Mouse (Mus musculus) heart, embryonic 11.5 days (tissue): ENCODE data around the gene Itch. TPM values are rescaled to one million over a fixed set of nuclear protein-coding genes. Genes with fewer than 3 reads are reported as not detected.

Source experiments
- ATAC-seq: fragments of 200-750 bp; cut with Nextera tagmentation; replicated peaks from 2 replicates; pipeline ENCODE4 v1.8.0; 2017; ENCODE audit warnings: moderate library complexity; ENCODE audit not compliant: insufficient number of reproducible peaks, low FRiP score, low TSS enrichment
- H3K27ac ChIP-seq: fragments of 300-500 bp; sonication (generic); 2 replicates; pipeline ENCODE4 v1.5.1; 2014; ENCODE audit warnings: mild to moderate bottlenecking, low read depth, low read length
- H3K27me3 ChIP-seq: fragments of 300-500 bp; sonication (generic); 2 replicates; pipeline ENCODE4 v1.6.1; 2014; ENCODE audit warnings: mild to moderate bottlenecking, low read length, mixed read lengths; ENCODE audit not compliant: control insufficient read depth, insufficient read depth
- H3K36me3 ChIP-seq: fragments of 300-500 bp; sonication (generic); 2 replicates; pipeline ENCODE4 v1.6.1; 2014; ENCODE audit warnings: mild to moderate bottlenecking, low read length, moderate library complexity, mixed read lengths; ENCODE audit not compliant: control insufficient read depth, insufficient read depth
- H3K4me1 ChIP-seq: fragments of 300-500 bp; sonication (generic); 2 replicates; pipeline ENCODE4 v1.6.1; 2014; ENCODE audit warnings: low read length; ENCODE audit not compliant: control insufficient read depth, insufficient read depth
- H3K4me2 ChIP-seq: fragments of 300-500 bp; sonication (generic); 2 replicates; pipeline ENCODE4 v1.6.1; 2014; ENCODE audit warnings: mild to moderate bottlenecking, moderate library complexity
- H3K4me3 ChIP-seq: fragments of 300-500 bp; sonication (generic); 2 replicates; pipeline ENCODE4 v1.5.1; 2014; ENCODE audit warnings: low read depth, low read length
- H3K9ac ChIP-seq: fragments of 300-500 bp; sonication (generic); 2 replicates; pipeline ENCODE4 v1.6.1; 2014; ENCODE audit warnings: mild to moderate bottlenecking, low read depth, low read length, moderate library complexity
- H3K9me3 ChIP-seq: fragments of 300-500 bp; sonication (generic); replicated peaks from 2 replicates; pipeline ENCODE4 v1.6.1; 2016; ENCODE audit warnings: low read length; ENCODE audit not compliant: control insufficient read depth
- WGBS: fragments of 180-500 bp; shearing (Covaris S2); extraction: QIAGEN DNeasy Blood & Tissue Kit; methylation state at CpG from one replicate; pipeline ENCODE4 v1.1.7; 2014; ENCODE audit not compliant: insufficient replicate concordance; 5-methylcytosine and 5-hydroxymethylcytosine counted together
- polyA plus RNA-seq: library from polyadenylated mRNA; unstranded; fragments of >200 nt; fragmentation: Nextera tagmentation; extraction: Ambion mirVana; gene quantifications from 2 replicates; pipeline ENCODE4 v1.2.1, GENCODE M21; 2014

The Itch gene
- polyA plus RNA-seq, 1 experiment from 2014 or later, result 40.4 TPM

GRCm38 (mm10) chr2:155236362-155236992 lies 103.2 kb downstream of the Itch start, which contains the start of gene Dynlrb1:
Gene Dynlrb1, plus strand, starts transcription at chr2:155236533.
- peak; percentile 95 for ATAC-seq
- H3K36me3 ChIP-seq, result peaks cover 2% of the 10 kb centered on the region; the same call in 1 of the 2 replicates
- peak within 1 kb of the TSS; percentile 96 for H3K9ac ChIP-seq
- peaks cover 9% of the 10 kb centered on the region for H3K4me1 ChIP-seq
- H3K27ac ChIP-seq, result peak within 1 kb of the TSS; percentile 87
- WGBS, result under 1% methylated on average over 50 of the region's 50 CpGs
- H3K9me3 ChIP-seq, result no peaks in the 10 kb centered on the region
- peak within 1 kb of the TSS; percentile 70 for H3K4me2 ChIP-seq
- peak within 1 kb of the TSS; percentile 92 for H3K4me3 ChIP-seq
- no peaks in the 10 kb centered on the region for H3K27me3 ChIP-seq

GRCm38 (mm10) chr2:155237276-155237675 lies 104.0 kb downstream of the Itch start:
- Histone ChIP-seq H3K27me3 (no peaks in the 10 kb centered on the region), H3K9me3 (no peaks in the 10 kb centered on the region), H3K9ac (peak overlapping the region; percentile 96), H3K4me2 (peak overlapping the region; percentile 70), H3K4me3 (peak overlapping the region; percentile 92), H3K36me3 (peaks cover 3% of the 10 kb centered on the region; the same call in 1 of the 2 replicates), H3K4me1 (peaks cover 9% of the 10 kb centered on the region), H3K27ac (peak overlapping the region; percentile 10; the same call in 1 of the 2 replicates)
- ATAC-seq, result no peak
- 23% methylated on average over 4 of the region's 4 CpGs for WGBS

GRCm38 (mm10) chr2:155240915-155241314 lies 107.6 kb downstream of the Itch start:
- Histone ChIP-seq H3K4me1 (peaks cover 13% of the 10 kb centered on the region), H3K9me3 (no peaks in the 10 kb centered on the region), H3K27ac (no peak overlapping the region), H3K9ac (no peak overlapping the region), H3K4me2 (no peak overlapping the region), H3K36me3 (peaks cover 28% of the 10 kb centered on the region), H3K27me3 (no peaks in the 10 kb centered on the region), H3K4me3 (no peak overlapping the region)
- WGBS, result 72% methylated on average over 4 of the region's 4 CpGs
- no peak for ATAC-seq

- ATAC-seq, result no peak
- Histone ChIP-seq H3K9me3 (no peaks in the 10 kb centered on the region), H3K9ac (no peak overlapping the region), H3K36me3 (peaks cover 32% of the 10 kb centered on the region), H3K4me3 (no peak overlapping the region), H3K4me2 (no peak overlapping the region), H3K4me1 (peaks cover 15% of the 10 kb centered on the region), H3K27me3 (no peaks in the 10 kb centered on the region), H3K27ac (no peak overlapping the region)
- WGBS, result 78% methylated on average over 7 of the region's 7 CpGs
Observed at GRCm38 (mm10) chr2:155242296-155242855, 109.1 kb downstream of the Itch start.

- H3K9me3 ChIP-seq, result no peaks in the 10 kb centered on the region
- H3K9ac ChIP-seq, result 0 out of 2 replicates have a peak overlapping the region, but pooled peaks have one; percentile 4
- H3K27ac ChIP-seq, result no peak overlapping the region; the same call in 1 of the 2 replicates
- no peaks in the 10 kb centered on the region for H3K27me3 ChIP-seq
- H3K4me1 ChIP-seq, result peaks cover 8% of the 10 kb centered on the region; the same call in 1 of the 2 replicates
- ATAC-seq, result no peak; the same call in 1 of the 2 replicates
- 54% methylated on average over 4 of the region's 4 CpGs for WGBS
- H3K4me2 ChIP-seq, result no peak overlapping the region
- no peak overlapping the region for H3K4me3 ChIP-seq
- H3K36me3 ChIP-seq, result peaks cover 63% of the 10 kb centered on the region
Observed at GRCm38 (mm10) chr2:155246231-155246630, 112.9 kb downstream of the Itch start.

GRCm38 (mm10) chr2:155248206-155248605 lies 114.9 kb downstream of the Itch start:
- no peaks in the 10 kb centered on the region for H3K9me3 ChIP-seq
- H3K9ac ChIP-seq, result no peak overlapping the region
- H3K4me2 ChIP-seq, result no peak overlapping the region
- H3K36me3 ChIP-seq, result peaks cover 57% of the 10 kb centered on the region
- 92% methylated on average over 1 of the region's 1 CpGs for WGBS
- H3K27ac ChIP-seq, result no peak overlapping the region
- ATAC-seq, result no peak
- H3K4me3 ChIP-seq, result no peak overlapping the region
- H3K4me1 ChIP-seq, result peaks cover 8% of the 10 kb centered on the region; the same call in 1 of the 2 replicates
- no peaks in the 10 kb centered on the region for H3K27me3 ChIP-seq

GRCm38 (mm10) chr2:155248718-155249117 lies 115.4 kb downstream of the Itch start:
- Histone ChIP-seq H3K36me3 (peaks cover 55% of the 10 kb centered on the region), H3K9ac (no peak overlapping the region), H3K27me3 (no peaks in the 10 kb centered on the region), H3K4me3 (no peak overlapping the region), H3K27ac (no peak overlapping the region), H3K4me2 (no peak overlapping the region), H3K4me1 (peaks cover 8% of the 10 kb centered on the region; the same call in 1 of the 2 replicates), H3K9me3 (no peaks in the 10 kb centered on the region)
- ATAC-seq, result no peak
- 79% methylated on average over 2 of the region's 2 CpGs for WGBS

GRCm38 (mm10) chr2:155249588-155249987 lies 116.3 kb downstream of the Itch start:
- ATAC-seq, result no peak
- H3K4me1 ChIP-seq, result peaks cover 8% of the 10 kb centered on the region; the same call in 1 of the 2 replicates
- no peak overlapping the region for H3K4me3 ChIP-seq
- H3K27ac ChIP-seq, result no peak overlapping the region
- peaks cover 48% of the 10 kb centered on the region for H3K36me3 ChIP-seq
- no peaks in the 10 kb centered on the region for H3K27me3 ChIP-seq
- 89% methylated on average over 5 of the region's 5 CpGs for WGBS
- H3K9me3 ChIP-seq, result no peaks in the 10 kb centered on the region
- H3K4me2 ChIP-seq, result no peak overlapping the region
- no peak overlapping the region for H3K9ac ChIP-seq
